Mouse (Mus musculus): ENCODE results near the gene Adamtsl2.

DNA sequence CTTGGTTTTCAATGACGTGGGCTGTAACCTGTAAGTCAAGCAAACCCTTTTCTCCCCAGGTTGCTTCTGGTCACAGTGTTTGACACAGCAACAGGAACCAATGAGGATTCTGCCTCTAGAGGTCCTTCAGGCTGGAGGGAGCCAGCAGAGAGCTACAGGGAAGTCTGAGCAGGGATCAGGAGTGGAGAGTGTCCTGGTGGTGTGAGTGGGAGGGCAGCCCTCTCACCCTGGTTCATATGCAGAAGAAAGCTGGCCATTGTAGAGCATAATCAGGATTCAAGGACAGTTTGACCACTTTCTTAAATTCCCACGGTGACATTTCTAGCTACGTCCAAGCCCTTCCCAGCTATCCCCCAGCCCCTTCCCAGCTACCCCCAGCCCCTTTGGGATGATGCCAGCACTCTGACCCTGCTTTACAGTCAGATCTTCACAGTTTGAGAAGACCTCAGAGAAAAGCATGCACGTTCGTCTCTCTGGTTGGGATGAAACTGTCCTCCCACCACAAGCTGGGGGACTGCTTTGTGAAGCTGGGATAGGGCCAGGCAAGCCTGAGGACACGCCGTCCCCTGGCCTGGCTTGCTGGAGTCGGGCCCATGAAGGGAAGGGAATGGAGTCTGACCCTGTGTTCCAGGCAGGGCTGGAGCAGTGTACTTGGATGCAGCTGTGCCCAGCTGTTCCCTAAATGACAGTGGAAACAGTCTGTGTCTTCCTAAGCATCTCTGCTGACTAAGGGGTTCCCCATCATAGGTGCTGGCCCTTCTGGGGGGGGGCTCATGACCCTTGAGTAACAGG lies 33.0 kb upstream of the Adamtsl2 start:
- TF ChIP-seq GATA1 (IDR thresholded peaks at IDR 0.05; ENCODE audit: borderline replicate concordance, low read length) (no peak), FLI1 (IDR thresholded peaks at IDR 0.05; ENCODE audit: low read length) (no peak)

All from megakaryocyte, embryonic 14.5 days (primary cell).